Mouse (Mus musculus): ENCODE data around the gene Armc7. TPM values are rescaled to one million over a fixed set of nuclear protein-coding genes. Genes with fewer than 3 reads are reported as not detected.
"Not testable (repeated sequence)": the region's sequence is repeated elsewhere in the genome, so short reads cannot be mapped to it uniquely, and the experiment has no call there.

Armc7 gene
- total RNA-seq, 1 experiment from 2014 or later: 11.5 TPM

DNA sequence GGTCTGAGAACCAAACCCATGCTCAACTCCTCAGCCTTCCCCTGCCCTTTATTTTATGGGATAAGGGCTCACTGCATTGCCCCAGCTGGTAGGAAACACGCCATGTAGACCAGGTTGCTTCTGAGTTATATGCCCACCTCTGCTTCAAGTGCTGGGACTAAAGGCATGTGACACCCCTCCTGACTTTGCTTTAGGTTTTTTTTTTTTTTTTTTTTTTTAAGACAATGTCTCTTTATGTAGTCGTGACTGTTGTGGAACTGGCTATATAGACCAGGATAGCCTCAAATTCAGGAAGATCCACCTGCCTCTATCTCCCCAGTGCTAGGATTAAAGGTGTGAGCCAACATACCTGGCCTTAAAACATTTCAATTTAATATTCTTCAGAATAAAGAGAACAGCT, 47.2 kb downstream of the Armc7 start:
- no peak for DNase-seq

DNA sequence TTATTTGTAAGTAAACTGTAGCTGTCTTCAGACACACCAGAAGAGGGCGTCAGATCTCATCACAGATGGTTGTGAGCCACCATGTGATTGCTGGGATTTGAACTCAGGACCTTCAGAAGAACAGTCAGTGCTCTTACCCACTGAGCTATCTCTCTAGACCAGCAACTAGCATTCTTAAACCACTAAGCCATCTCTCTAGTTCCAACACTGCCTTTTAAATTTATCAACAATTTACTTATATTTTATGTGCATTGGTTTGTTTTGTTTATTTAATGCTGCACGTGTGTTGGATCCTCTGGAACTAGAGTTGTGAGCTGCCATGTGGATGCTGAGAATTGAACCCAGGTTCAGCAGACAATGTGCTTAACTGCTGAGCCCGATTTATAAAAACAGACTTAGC, 51.0 kb downstream of the Armc7 start:
- not testable (repeated sequence) for DNase-seq

DNA sequence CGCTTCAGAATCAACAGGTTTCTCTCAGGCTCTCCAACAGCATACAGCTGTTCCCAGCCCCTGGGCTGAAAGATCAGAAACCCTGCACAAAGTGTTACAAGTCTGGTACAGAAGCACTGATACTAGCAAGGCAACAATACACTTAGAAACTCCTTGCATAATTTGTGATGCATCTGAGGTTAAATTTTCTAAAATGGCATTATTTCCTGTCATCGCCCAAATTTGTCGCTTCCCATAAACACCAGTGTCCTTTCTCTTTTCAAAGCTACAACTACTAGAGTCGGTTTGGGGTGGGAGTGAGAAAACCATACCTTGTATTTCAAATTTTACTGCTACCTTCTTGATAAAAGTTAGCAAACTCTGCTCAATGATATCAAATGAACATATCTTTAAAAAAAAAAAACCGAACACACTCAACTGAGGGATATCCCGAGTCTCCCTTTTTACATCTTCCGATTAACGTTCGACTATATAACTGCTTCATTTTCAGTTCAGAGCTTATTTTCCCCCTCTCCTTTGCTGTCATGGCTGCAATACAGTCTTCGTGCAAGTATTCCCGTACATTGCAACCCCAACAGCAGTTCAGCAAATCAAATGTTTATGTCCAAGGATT, 59.4 kb downstream of the Armc7 start:
- DNase-seq: no peak

DNA sequence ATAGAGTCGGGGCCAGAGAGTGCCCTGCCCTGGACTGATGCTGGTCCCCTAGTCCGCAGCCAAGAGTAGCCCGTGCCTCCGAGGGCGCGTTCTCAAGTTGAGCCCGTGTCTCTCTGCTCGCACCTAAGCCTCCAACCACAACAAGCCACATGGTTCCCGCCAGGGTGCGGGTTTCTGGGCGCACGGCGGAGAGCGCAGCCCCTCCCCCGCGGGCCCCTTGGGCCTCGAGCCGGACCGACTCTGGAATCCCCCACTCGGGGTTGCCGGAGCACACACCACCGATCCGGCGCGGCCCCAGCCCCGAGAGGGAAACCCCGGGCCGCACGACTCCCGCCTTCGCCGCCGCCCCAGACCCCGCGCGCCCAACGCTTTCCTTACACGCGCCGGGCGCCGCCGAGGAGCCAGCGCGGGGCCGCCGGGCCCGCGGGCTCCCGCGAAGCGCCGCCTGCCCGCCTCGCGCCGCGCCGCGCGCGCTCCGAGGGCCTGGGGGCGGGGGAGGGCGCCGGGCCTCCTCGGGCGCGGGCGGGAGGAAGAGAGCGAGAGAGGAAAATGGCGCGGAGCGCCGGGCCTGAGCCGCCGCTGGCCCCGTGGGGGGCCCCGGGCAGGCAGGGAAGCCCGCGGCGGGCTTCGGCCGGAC, 60.1 kb downstream of the Armc7 start:
- peak; percentile 72 for DNase-seq

DNA sequence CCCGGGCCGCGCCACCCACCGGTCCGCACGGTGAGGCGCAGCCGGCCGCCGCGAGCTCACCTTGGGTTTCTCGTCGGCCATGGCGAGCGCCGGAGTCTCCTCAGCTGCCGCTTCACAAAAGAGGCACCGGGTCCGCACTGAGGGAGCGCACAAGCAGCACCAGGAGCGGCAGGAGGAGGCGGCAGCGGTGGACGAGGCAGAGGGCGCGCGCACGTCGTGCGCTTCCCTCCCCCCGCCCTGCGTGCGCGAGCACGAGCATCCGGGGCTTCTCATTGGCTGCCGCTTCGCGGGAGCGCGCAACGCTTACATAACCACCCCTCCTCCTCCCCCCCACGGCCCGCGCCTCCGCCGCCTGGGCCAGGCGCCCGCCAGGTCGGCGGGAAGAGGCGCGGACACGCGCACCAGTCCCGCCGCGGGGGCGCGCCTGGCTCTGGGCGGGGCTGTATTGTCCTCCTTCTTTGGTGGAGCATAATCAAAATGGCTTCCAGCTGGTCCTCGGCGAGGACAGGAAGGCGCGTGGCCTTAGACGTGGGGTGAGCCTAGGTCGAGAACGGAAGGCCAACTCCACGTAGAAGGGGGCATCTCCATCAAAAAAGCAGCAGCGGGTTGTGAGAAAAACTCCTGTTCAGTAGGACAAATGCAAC, 60.7 kb downstream of the Armc7 start, which contains the start of gene Sumo2:
Sumo2 (minus strand) TSS at position 239 of the 644 bp plus-strand sequence.
- DNase-seq: peak; percentile 98

DNA sequence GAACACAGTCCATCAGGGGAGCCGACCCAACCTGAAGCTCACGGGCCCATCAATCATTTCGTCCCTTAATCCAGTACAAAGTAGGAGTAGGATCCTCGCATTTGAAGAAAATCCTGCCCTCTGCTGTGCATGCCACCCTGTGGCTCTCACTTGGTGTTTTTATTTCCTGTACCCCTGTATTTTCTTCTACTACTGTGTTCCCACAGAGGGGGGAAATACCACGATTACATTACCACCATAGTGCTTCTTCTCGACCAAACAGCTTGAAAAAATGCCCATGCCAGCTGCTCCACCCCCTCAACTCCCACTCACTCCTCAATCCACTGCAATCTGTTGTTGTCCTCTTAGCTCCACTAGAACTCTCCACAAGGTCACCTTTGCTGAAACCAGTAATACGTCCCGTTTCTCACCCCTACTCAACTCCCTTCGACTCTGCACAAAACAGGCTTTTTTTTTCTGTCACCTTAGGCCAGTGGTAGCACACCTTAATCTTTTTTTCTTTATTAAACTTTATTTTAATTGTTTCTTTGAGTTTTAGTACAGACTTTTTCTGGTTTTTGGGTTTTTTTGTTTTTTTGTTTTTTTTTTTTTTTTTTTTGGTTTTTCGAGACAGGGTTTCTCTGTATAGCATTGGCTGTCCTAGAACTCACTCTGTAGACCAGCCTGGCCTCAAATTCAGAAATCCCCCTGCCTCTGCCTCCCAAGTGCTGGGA, 61.5 kb downstream of the Armc7 start:
- DNase-seq: no peak

DNA sequence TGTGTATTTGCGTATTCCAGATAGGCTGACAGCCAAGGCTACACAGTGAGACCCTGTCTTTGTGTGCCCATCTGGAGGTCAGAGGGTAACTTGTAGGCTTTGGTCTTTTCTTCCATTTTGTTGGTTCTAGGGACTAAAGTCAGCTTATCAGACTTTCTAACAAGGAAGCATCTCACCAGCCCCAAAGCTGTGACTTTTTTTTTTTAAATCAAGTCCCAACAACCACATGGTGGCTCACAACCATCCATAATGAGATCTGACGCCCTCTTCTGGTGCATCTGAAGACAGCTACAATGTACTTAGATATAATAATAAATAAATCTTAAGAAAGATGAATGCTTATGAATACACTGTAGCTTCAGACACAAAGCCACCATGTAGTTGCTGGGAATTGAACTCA, 62.6 kb downstream of the Armc7 start:
- no peak for DNase-seq

Small RNA genes lying within 50 kb of the gene (microRNA-seq; reads per million reads assigned to microRNA genes)
- 0 reads per million in 2 experiments for gene Mir3968

Other genes starting within 250 kb of the Armc7 start
- gene Grin2c, start 208.4 kb upstream of the Armc7 start, total RNA-seq (2021): 2.5 and 3.5 TPM in 2 replicates
- 1,338 and 1,408 TPM in 2 replicates for gene Fdxr, start 198.6 kb upstream of the Armc7 start, total RNA-seq (2021)
- gene Fads6, start 178.0 kb upstream of the Armc7 start, total RNA-seq (2021): 75.5 and 93.9 TPM in 2 replicates
- gene Otop2, start 168.5 kb upstream of the Armc7 start, total RNA-seq (2021): not detected in 2 replicates
- gene Ush1g, start 153.6 kb upstream of the Armc7 start, total RNA-seq (2021): 0.62 and 0.79 TPM in 2 replicates
- gene Otop3, start 140.9 kb upstream of the Armc7 start, total RNA-seq (2021): not detected in 2 replicates
- gene Hid1, start 107.9 kb upstream of the Armc7 start, total RNA-seq (2021): 13.2 and 14.8 TPM in 2 replicates
- 59.1 and 82.5 TPM in 2 replicates for gene Cdr2l, start 93.8 kb upstream of the Armc7 start, total RNA-seq (2021)
- 140 and 153 TPM in 2 replicates for gene Mrpl58, start 71.9 kb upstream of the Armc7 start, total RNA-seq (2021)
- gene Atp5h, start 55.7 kb upstream of the Armc7 start, total RNA-seq (2021): 518 and 521 TPM in 2 replicates
- gene Kctd2, start 55.5 kb upstream of the Armc7 start, total RNA-seq (2021): 59.9 and 72.4 TPM in 2 replicates
- gene Trim80, start 35.1 kb upstream of the Armc7 start, total RNA-seq (2021): 0.21 TPM in 1 of 2 replicates, not detected in the other
- not detected in 2 replicates for gene Slc16a5, start 13.2 kb upstream of the Armc7 start, total RNA-seq (2021)
- gene Nt5c, start 16.2 kb downstream of the Armc7 start, total RNA-seq (2021): 131 and 151 TPM in 2 replicates
- gene Jpt1, start 38.7 kb downstream of the Armc7 start, total RNA-seq (2021): 91.7 and 92.8 TPM in 2 replicates
- gene Sumo2, start 60.6 kb downstream of the Armc7 start, total RNA-seq (2021): 254 and 263 TPM in 2 replicates
- 54.0 and 60.7 TPM in 2 replicates for gene Nup85, start 88.8 kb downstream of the Armc7 start, total RNA-seq (2021)
- gene Mrps7, start 128.3 kb downstream of the Armc7 start, total RNA-seq (2021): 89.3 and 99.8 TPM in 2 replicates
- gene Gga3, start 128.4 kb downstream of the Armc7 start, total RNA-seq (2021): 25.4 and 31.1 TPM in 2 replicates
- 135 and 205 TPM in 2 replicates for gene Mif4gd, start 137.3 kb downstream of the Armc7 start, total RNA-seq (2021)
- 107 and 114 TPM in 2 replicates for gene Slc25a19, start 152.6 kb downstream of the Armc7 start, total RNA-seq (2021)
- 109 and 166 TPM in 2 replicates for gene Grb2, start 232.9 kb downstream of the Armc7 start, total RNA-seq (2021)